Mouse (Mus musculus): Measurements from ENCODE around the gene Yars. TPM values are rescaled to one million over a fixed set of nuclear protein-coding genes. Genes with fewer than 3 reads are reported as not detected.
A peak's percentile ranks its signal among the peaks of the same experiment; 100 is the strongest.

Yars gene
- total RNA-seq, 2 experiments from 2014 or later = 96.1 to 101 TPM

DNA sequence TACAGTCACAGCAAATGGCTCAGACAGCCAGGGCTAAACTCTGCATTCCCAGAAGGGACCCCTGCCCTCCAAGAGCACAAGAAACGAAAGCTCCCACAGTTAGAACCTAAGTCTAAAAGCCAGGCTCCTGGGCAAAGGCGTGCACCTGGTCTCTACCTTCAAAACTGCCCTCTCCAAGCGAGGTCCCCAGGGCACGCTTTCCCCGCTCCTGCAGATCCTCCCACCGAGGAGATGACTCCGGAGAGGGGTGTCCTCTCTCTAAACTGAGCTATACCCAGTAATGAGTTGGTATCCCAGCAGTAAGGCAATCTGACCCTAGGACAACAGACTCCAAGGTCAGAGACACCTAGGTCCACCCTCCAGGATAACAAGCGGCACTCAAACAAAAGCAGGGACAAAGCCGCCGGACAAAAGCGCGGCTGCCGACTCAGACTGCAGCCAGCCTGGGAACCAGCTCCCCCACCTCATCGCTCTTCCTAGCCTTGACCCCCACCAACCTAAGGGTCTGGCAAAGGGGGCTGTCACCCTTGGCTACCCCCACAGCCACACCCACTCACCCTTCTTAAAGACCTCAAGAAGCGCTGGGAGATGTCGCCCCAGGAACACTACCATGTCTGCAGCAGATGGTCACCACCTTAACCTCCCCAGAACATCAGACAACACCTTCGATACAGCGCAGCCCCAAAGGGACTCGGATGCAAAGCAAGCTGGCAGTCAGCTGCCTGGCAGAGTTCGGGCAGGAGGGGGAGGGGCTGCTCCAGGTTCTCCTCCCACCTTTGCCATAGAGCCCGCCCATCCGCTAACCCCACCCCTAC lies 37.8 kb downstream of the Yars start:
- no peak for DNase-seq (ENCODE audit: low spot score in 2 of 2)

GRCm38 (mm10) chr4:129227985-129228381 lies 38.4 kb downstream of the Yars start:
- DNase-seq (ENCODE audit: low spot score in 2 of 2) = no peak

DNA sequence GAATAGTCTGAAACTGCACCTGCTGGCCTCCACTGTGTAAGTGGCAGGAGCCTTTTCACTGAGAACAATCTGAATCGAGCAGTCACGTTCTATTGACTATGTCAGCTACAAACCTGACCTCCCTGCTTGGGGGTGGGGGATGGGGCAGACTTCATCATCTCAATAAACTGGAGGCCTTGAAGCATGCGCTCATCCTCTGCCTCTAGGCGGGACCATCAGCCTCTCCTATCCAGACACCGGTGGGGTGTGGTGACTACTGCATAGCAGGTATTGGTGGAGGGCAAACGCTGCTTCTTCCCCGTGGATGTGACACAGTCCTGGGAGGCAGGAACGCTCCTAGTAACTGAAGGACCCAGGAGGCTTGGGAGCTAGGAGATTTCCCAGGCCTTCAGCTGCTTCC lies 41.4 kb downstream of the Yars start:
- no peak for DNase-seq (ENCODE audit: low spot score in 2 of 2)

GRCm38 (mm10) chr4:129231594-129232450 lies 42.3 kb downstream of the Yars start:
- no peak for DNase-seq (ENCODE audit: low spot score in 2 of 2)

DNA sequence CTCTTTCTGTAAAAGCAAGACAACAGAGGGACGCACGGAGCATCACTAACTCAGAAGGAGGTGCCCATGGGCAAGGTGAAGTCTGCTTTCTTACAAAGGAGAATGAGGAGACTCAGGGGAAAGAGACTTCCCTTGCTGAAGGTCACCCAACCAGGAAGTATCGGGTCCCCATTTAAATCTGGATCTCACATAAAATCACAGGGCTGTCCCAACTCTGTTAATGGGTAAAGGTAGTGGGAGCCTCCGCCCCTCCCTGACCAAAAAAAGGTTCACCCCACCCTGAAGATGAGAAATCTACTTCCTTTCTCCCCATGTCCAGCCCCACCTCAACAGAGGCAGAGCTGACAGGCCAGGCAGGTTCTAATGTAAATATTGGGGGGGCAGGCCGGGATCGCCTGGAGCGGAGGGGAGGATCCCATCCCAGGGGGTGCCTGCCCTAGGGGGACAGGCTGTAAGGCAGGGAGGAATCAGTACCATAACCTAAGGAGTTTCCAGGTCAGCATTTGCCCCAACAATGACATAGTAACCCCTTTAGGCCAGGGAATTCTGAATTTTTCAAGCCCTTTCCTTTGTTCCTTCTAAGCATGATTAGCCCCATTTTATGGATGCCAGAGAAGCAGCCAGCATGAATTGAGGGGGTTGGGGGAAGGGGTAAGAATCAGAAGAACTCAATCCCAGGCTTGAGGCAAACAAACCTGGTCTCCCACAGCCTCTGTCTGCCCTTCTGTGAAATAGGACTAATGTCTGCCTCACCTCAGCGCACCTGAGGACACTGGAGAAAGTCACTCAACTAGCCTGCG lies 43.2 kb downstream of the Yars start:
- no peak for DNase-seq (ENCODE audit: low spot score in 2 of 2)

- DNase-seq (ENCODE audit: low spot score in 2 of 2) = no peak
Measured at GRCm38 (mm10) chr4:129234488-129234887, 44.9 kb downstream of the Yars start.

GRCm38 (mm10) chr4:129235147-129235546 lies 45.6 kb downstream of the Yars start:
- no peak for DNase-seq (ENCODE audit: low spot score in 2 of 2)

- DNase-seq (ENCODE audit: low spot score in 2 of 2) = no peak
Measured at GRCm38 (mm10) chr4:129236236-129236813, 46.8 kb downstream of the Yars start.

- DNase-seq (ENCODE audit: low spot score in 2 of 2) = no peak
Measured at GRCm38 (mm10) chr4:129237843-129238441, 48.4 kb downstream of the Yars start.

DNA sequence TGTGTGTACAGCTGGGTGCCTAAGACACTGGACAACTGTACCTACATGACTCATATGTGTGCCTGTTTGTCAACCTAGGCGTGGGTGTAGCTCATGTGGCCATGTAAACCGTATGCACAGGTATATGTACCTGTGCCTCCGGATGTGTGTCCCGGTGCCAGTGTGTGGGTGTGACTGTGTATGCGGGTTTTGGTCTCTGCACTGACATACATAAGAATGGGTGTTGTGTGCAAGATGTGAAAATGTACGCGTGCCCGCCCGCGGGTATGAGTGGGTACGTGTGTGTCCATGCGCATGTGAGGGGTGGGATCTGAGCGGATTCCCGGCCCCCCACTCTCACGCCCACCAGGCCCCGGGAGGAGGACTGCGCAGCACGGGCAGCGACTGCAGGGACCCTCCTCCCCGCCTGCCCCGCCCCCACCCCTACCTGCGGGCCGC lies 49.0 kb downstream of the Yars start:
- DNase-seq (ENCODE audit: low spot score in 2 of 2) = no peak

GRCm38 (mm10) chr4:129239075-129239474 lies 49.5 kb downstream of the Yars start:
- peak; percentile 57 to 65 for DNase-seq (ENCODE audit: low spot score in 2 of 2)

GRCm38 (mm10) chr4:129241898-129242297 lies 52.3 kb downstream of the Yars start:
- no peak for DNase-seq (ENCODE audit: low spot score in 2 of 2)

GRCm38 (mm10) chr4:129242327-129242726 lies 52.8 kb downstream of the Yars start:
- DNase-seq (ENCODE audit: low spot score in 2 of 2) = no peak

DNA sequence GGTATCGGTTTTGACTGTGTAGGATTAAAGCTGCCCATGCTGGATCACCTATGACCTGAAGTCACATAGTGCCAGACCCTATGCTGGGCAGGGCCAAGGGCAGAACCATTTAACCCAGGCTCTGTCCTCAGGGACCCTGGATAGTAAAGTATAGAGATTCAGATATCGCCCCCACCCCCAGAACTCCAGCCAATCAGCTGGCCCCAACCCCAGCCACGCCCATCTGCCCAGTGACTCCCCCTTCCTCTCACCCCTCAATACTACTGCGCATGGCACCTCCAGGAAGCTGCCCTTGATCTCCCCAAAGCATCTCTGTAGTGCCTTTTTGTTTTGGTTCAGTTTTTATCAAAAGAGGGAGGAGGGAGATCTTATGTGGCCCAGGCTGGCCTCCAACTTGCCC lies 53.2 kb downstream of the Yars start:
- DNase-seq (ENCODE audit: low spot score in 2 of 2) = no peak

- no peak for DNase-seq (ENCODE audit: low spot score in 2 of 2)
Measured at GRCm38 (mm10) chr4:129244802-129245201, 55.2 kb downstream of the Yars start.

DNA sequence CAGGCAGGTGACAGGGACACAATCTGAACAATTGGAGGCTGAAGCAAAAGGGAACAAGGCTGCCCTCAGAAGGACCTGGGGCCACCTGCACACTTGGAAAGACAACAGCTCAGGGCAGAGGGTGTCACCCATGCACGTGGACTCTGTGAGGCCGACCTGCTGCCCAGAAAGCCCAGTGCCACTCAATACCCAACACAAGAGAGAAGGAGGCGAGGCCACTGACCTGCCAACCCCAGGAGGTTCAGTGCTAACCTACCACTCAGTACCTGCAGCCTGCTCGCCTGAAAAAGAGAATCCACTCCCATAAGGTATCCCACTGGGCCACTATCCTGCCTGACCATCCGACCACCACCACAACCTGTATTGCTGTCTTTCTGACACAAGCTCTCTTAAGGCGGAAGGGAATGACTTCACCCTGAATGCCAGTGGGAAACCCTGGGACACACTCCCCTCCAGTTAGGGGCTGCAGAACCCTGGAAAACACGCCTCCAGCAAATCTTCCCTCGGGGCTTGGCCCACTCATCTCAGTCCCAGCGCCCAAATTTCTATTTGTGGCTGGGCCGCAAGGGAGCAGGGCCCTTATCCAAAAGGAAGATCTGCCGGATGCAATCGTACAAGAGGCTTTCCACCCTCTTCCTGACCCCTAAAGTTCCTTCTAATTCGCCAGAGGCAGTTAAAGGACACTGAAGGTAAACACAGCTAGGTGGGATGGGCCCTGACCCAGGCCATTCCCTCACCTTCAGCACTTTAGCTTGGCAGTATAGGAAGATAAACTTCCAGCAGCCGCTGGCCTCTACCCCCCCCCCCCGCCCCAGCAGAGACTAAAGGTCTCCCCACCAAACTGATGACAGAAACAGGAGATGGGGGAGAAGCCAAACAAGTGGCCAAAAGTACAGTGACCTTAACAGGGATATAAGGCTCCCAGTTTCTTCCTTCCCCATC lies 57.1 kb downstream of the Yars start:
- no peak for DNase-seq (ENCODE audit: low spot score in 2 of 2)

DNA sequence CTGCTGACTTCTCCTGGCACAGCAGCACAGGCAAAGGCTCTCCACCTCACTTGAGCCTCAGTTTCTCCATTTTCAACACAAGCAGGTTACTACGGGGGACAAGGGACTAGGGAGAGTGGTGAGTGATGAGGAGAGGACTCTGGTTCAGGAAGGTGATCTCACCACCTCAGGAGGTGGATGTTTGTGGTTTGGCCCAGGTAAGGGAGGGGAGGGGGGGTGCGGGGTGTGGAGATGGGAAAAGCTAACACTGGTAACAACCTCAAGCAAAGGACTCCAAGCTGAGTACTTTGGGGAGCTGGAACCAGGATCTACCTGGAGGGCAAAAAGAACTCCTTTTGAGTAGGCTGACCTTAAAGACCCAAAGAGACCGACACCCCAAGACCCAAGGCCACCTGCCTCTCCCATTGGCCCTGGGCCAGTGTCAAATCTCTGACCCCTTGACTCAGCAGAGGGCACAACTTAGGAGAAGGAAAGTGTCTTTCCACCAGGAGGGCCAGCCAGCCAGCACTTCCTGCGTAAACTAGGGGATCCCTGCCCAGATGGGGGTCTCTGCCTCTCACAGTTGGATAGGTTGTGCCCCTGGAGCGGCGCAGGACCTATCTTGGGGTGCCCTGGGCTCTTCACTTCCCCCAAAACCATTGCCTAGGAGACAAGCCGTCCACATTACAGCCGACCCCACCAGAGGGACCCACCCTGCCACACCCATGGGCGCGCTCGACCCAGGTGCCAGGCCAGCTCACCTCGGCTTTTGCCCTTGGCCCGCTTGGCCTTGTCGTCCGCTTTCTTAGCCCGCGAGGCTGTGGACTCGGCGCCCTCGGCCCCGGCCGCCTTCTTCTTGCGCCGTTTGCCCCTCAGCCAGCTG lies 58.1 kb downstream of the Yars start:
- no peak for DNase-seq (ENCODE audit: low spot score in 2 of 2)

DNA sequence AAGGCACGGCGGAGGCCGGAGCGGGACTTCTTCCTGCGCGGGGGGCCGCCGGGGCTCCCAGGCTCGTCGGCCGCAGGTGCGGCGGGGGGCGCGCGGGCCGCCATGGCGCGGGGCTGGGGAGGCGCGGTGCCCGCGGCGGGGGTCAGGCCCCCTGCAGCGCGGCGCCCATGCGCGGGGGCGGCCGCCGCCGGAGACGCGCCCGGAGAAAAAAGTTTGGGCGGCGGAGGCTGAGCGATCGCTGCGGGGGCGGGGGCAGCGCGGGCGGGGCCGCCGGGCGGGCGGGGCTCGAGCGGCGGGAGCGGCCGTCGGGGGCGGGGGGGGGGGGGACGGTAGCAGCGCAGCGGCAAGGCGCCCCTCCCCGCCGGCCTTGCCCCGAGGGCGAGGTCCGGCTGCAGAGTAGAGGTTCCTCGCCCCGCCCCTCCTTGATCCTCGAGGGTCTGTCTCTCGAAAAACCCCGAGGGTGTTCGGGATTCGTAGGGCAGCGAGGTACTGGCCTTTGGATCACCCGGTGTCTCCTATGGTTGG lies 58.7 kb downstream of the Yars start:
- no peak for DNase-seq (ENCODE audit: low spot score in 2 of 2)
